Mouse (Mus musculus): ENCODE measurements around the gene Gas2l1. TPM values are rescaled to one million over a fixed set of nuclear protein-coding genes. Genes with fewer than 3 reads are reported as not detected.

Gas2l1 gene
- total RNA-seq, 1 experiment: 40.9 TPM

- no peak overlapping the region for H3K27ac ChIP-seq (ENCODE audit: insufficient read depth, low read depth, low read length, poor library complexity, severe bottlenecking)
- H3K9ac ChIP-seq (ENCODE audit: insufficient read depth, low read depth, low read length, poor library complexity, severe bottlenecking): peak overlapping the region; percentile 87
- no peak for TF ChIP-seq HCFC1 (IDR thresholded peaks at IDR 0.05; ENCODE audit: borderline replicate concordance, insufficient read depth, low read length)
- no peak for TF ChIP-seq ZC3H11A (IDR thresholded peaks at IDR 0.05; ENCODE audit: borderline replicate concordance, low read depth, low read length)
- no peak for TF ChIP-seq CHD2 (IDR thresholded peaks at IDR 0.05; ENCODE audit: low read depth, low read length)
- no peak for TF ChIP-seq MAFK (IDR thresholded peaks at IDR 0.05; ENCODE audit: insufficient read depth, low read depth, low read length)
- H3K4me1 ChIP-seq (ENCODE audit: control insufficient read depth in 2 of 2, insufficient read depth in 2 of 2, low read length in 2 of 2, poor library complexity in 1 of 2): peaks cover 7 to 36% of the 10 kb centered on the region in 2 experiments; a peak in 3 of 4 replicates
- H3K9me3 ChIP-seq (ENCODE audit: control insufficient read depth, insufficient read depth, low read depth, low read length): no peaks in the 10 kb centered on the region
- no peak for DNase-seq (ENCODE audit: low read depth, low spot score)
- peak overlapping the region; percentile 80 to 82; a peak in 3 of 4 replicates for H3K4me3 ChIP-seq (ENCODE audit: insufficient read depth in 1 of 2, low read depth in 1 of 2, low read length in 2 of 2, poor library complexity in 1 of 2, severe bottlenecking in 1 of 2)
- peaks cover 23% of the 10 kb centered on the region for H3K36me3 ChIP-seq (ENCODE audit: control insufficient read depth, insufficient read depth, low read length, poor library complexity, severe bottlenecking)
- in situ Hi-C loops (cut with MboI; ENCODE audit: low sequenced_read_pairs in 2 of 2, unreplicated experiment in 2 of 2): no loop called here
Measured at GRCm38 (mm10) chr11:5063561-5064281, 1.4 kb downstream of the Gas2l1 start.

GRCm38 (mm10) chr11:5062860-5063505 lies 2.1 kb downstream of the Gas2l1 start:
- Histone ChIP-seq H3K4me3 (ENCODE audit: insufficient read depth in 1 of 2, low read depth in 1 of 2, low read length in 2 of 2, poor library complexity in 1 of 2, severe bottlenecking in 1 of 2) (no peak overlapping the region), H3K9ac (ENCODE audit: insufficient read depth, low read depth, low read length, poor library complexity, severe bottlenecking) (no peak overlapping the region), H3K9me3 (ENCODE audit: control insufficient read depth, insufficient read depth, low read depth, low read length) (no peaks in the 10 kb centered on the region), H3K27ac (ENCODE audit: insufficient read depth, low read depth, low read length, poor library complexity, severe bottlenecking) (no peak overlapping the region), H3K36me3 (ENCODE audit: control insufficient read depth, insufficient read depth, low read length, poor library complexity, severe bottlenecking) (peaks cover 16% of the 10 kb centered on the region; the same call in 1 of the 2 replicates), H3K4me1 (ENCODE audit: control insufficient read depth in 2 of 2, insufficient read depth in 2 of 2, low read length in 2 of 2, poor library complexity in 1 of 2) (peaks cover 7 to 37% of the 10 kb centered on the region in 2 experiments; a peak in 3 of 4 replicates)
- DNase-seq (ENCODE audit: low read depth, low spot score): no peak
- no peak for TF ChIP-seq ZNF384 (IDR thresholded peaks at IDR 0.05; ENCODE audit: low read depth, low read length)
- no peak for TF ChIP-seq CHD2 (IDR thresholded peaks at IDR 0.05; ENCODE audit: low read depth, low read length)
- no peak for TF ChIP-seq MAFK (IDR thresholded peaks at IDR 0.05; ENCODE audit: insufficient read depth, low read depth, low read length)
- TF ChIP-seq HCFC1 (IDR thresholded peaks at IDR 0.05; ENCODE audit: borderline replicate concordance, insufficient read depth, low read length): no peak
- no peak for TF ChIP-seq ZC3H11A (IDR thresholded peaks at IDR 0.05; ENCODE audit: borderline replicate concordance, low read depth, low read length)
- in situ Hi-C loops (cut with MboI; ENCODE audit: low sequenced_read_pairs in 2 of 2, unreplicated experiment in 2 of 2): no loop called here

- in situ Hi-C loops (cut with MboI; ENCODE audit: low sequenced_read_pairs in 2 of 2, unreplicated experiment in 2 of 2): no loop called here
- Histone ChIP-seq H3K4me1 (ENCODE audit: control insufficient read depth in 2 of 2, insufficient read depth in 2 of 2, low read length in 2 of 2, poor library complexity in 1 of 2) (peaks cover 7 to 37% of the 10 kb centered on the region in 2 experiments; a peak in 3 of 4 replicates), H3K9ac (ENCODE audit: insufficient read depth, low read depth, low read length, poor library complexity, severe bottlenecking) (0 out of 2 replicates have a peak overlapping the region, but pooled peaks have one; percentile 19), H3K9me3 (ENCODE audit: control insufficient read depth, insufficient read depth, low read depth, low read length) (no peaks in the 10 kb centered on the region), H3K27ac (ENCODE audit: insufficient read depth, low read depth, low read length, poor library complexity, severe bottlenecking) (no peak overlapping the region), H3K4me3 (ENCODE audit: insufficient read depth in 1 of 2, low read depth in 1 of 2, low read length in 2 of 2, poor library complexity in 1 of 2, severe bottlenecking in 1 of 2) (peak overlapping the region; percentile 3 to 50; a peak in 3 of 4 replicates), H3K36me3 (ENCODE audit: control insufficient read depth, insufficient read depth, low read length, poor library complexity, severe bottlenecking) (peaks cover 16% of the 10 kb centered on the region; the same call in 1 of the 2 replicates)
- no peak for DNase-seq (ENCODE audit: low read depth, low spot score)
- TF ChIP-seq ZNF384 (IDR thresholded peaks at IDR 0.05; ENCODE audit: low read depth, low read length) (no peak), CHD2 (IDR thresholded peaks at IDR 0.05; ENCODE audit: low read depth, low read length) (no peak), MAFK (IDR thresholded peaks at IDR 0.05; ENCODE audit: insufficient read depth, low read depth, low read length) (no peak), HCFC1 (IDR thresholded peaks at IDR 0.05; ENCODE audit: borderline replicate concordance, insufficient read depth, low read length) (no peak), ZC3H11A (IDR thresholded peaks at IDR 0.05; ENCODE audit: borderline replicate concordance, low read depth, low read length) (no peak)
Measured at GRCm38 (mm10) chr11:5062326-5062725, 2.8 kb downstream of the Gas2l1 start.

GRCm38 (mm10) chr11:5061413-5062139 lies 3.6 kb downstream of the Gas2l1 start:
- Histone ChIP-seq H3K36me3 (ENCODE audit: control insufficient read depth, insufficient read depth, low read length, poor library complexity, severe bottlenecking) (peaks cover 16% of the 10 kb centered on the region; the same call in 1 of the 2 replicates), H3K4me1 (ENCODE audit: control insufficient read depth in 2 of 2, insufficient read depth in 2 of 2, low read length in 2 of 2, poor library complexity in 1 of 2) (peaks cover 10 to 44% of the 10 kb centered on the region in 2 experiments), H3K27ac (ENCODE audit: insufficient read depth, low read depth, low read length, poor library complexity, severe bottlenecking) (peak overlapping the region; percentile 3; the same call in 1 of the 2 replicates), H3K9me3 (ENCODE audit: control insufficient read depth, insufficient read depth, low read depth, low read length) (no peaks in the 10 kb centered on the region), H3K4me3 (ENCODE audit: insufficient read depth in 1 of 2, low read depth in 1 of 2, low read length in 2 of 2, poor library complexity in 1 of 2, severe bottlenecking in 1 of 2) (peak overlapping the region; percentile 51 to 54; a peak in 3 of 4 replicates), H3K9ac (ENCODE audit: insufficient read depth, low read depth, low read length, poor library complexity, severe bottlenecking) (peak overlapping the region; percentile 71)
- TF ChIP-seq HCFC1 (IDR thresholded peaks at IDR 0.05; ENCODE audit: borderline replicate concordance, insufficient read depth, low read length) (no peak), ZNF384 (IDR thresholded peaks at IDR 0.05; ENCODE audit: low read depth, low read length) (no peak), CHD2 (IDR thresholded peaks at IDR 0.05; ENCODE audit: low read depth, low read length) (no peak), MAFK (IDR thresholded peaks at IDR 0.05; ENCODE audit: insufficient read depth, low read depth, low read length) (no peak), ZC3H11A (IDR thresholded peaks at IDR 0.05; ENCODE audit: borderline replicate concordance, low read depth, low read length) (no peak)
- DNase-seq (ENCODE audit: low read depth, low spot score): peak; percentile 93
- in situ Hi-C loops (cut with MboI; ENCODE audit: low sequenced_read_pairs in 2 of 2, unreplicated experiment in 2 of 2): no loop called here

All from ES-E14 (cell line).